Mouse (Mus musculus): ENCODE data around the gene Psmd13.

GRCm38 (mm10) chr7:140902036-140902875 is 20.5 kb downstream of the Psmd13 start:
- TF ChIP-seq CTCF (IDR thresholded peaks at IDR 0.05; ENCODE audit: insufficient read depth, low read length): no peak
- no peak for TF ChIP-seq POLR2A (IDR thresholded peaks at IDR 0.05; ENCODE audit: borderline replicate concordance, extremely low read depth, low read depth, low read length)
